Mouse (Mus musculus) hindbrain, embryonic 11.5 days (tissue): ENCODE results near the gene Vkorc1. TPM values are rescaled to one million over a fixed set of nuclear protein-coding genes. Genes with fewer than 3 reads are reported as not detected.

Experiments
- ATAC-seq: fragments of 200-750 bp; cut with Nextera tagmentation; 2 replicates; pipeline ENCODE4 v1.8.0; 2017; ENCODE audit warnings: mild to moderate bottlenecking, moderate TSS enrichment, moderate library complexity; ENCODE audit not compliant: low FRiP score
- DNase-seq: peaks from one replicate; pipeline ENCODE4 v3.0.0-alpha.2; 2015; ENCODE audit warnings: low spot score
- H3K27ac ChIP-seq: fragments of 300-500 bp; sonication (generic); 2 replicates; pipeline ENCODE4 v1.5.1; 2014; ENCODE audit warnings: mild to moderate bottlenecking, low read depth, low read length
- H3K27me3 ChIP-seq: fragments of 300-500 bp; sonication (generic); 2 replicates; pipeline ENCODE4 v1.6.1; 2014; ENCODE audit warnings: mild to moderate bottlenecking, low read length, moderate library complexity, mixed read lengths; ENCODE audit not compliant: control insufficient read depth, insufficient read depth
- H3K36me3 ChIP-seq: fragments of 300-500 bp; sonication (generic); 2 replicates; pipeline ENCODE4 v1.6.1; 2014; ENCODE audit warnings: mild to moderate bottlenecking, low read length, moderate library complexity, mixed read lengths; ENCODE audit not compliant: control insufficient read depth, insufficient read depth
- H3K4me1 ChIP-seq: fragments of 300-500 bp; sonication (generic); replicated peaks from 2 replicates; pipeline ENCODE4 v1.6.1; 2014; ENCODE audit warnings: low read length, mixed read lengths; ENCODE audit not compliant: control insufficient read depth, insufficient read depth
- H3K4me2 ChIP-seq: fragments of 300-500 bp; sonication (generic); replicated peaks from 2 replicates; pipeline ENCODE4 v1.6.1; 2014; ENCODE audit warnings: mild to moderate bottlenecking, low read depth, low read length
- H3K4me3 ChIP-seq: fragments of 300-500 bp; sonication (generic); 2 replicates; pipeline ENCODE4 v1.5.1; 2014; ENCODE audit warnings: low read depth, low read length
- H3K9ac ChIP-seq: fragments of 300-500 bp; sonication (generic); 2 replicates; pipeline ENCODE4 v1.6.1; 2014; ENCODE audit warnings: low read depth, low read length
- H3K9me3 ChIP-seq: fragments of 300-500 bp; sonication (generic); 2 replicates; pipeline ENCODE4 v1.6.1; 2016; ENCODE audit warnings: low read length; ENCODE audit not compliant: control insufficient read depth
- WGBS: fragments of 180-500 bp; shearing (Covaris S2); extraction: QIAGEN DNeasy Blood & Tissue Kit; methylation state at CpG from one replicate; pipeline ENCODE4 v1.1.7; 2014; 5-methylcytosine and 5-hydroxymethylcytosine counted together
- polyA plus RNA-seq: library from polyadenylated mRNA; unstranded; fragments of >200 nt; fragmentation: Nextera tagmentation; extraction: Ambion mirVana; gene quantifications from 2 replicates; pipeline ENCODE4 v1.2.1, GENCODE M21; 2014

The Vkorc1 gene
- polyA plus RNA-seq, 1 experiment from 2014 or later, result 53.9 TPM

DNA sequence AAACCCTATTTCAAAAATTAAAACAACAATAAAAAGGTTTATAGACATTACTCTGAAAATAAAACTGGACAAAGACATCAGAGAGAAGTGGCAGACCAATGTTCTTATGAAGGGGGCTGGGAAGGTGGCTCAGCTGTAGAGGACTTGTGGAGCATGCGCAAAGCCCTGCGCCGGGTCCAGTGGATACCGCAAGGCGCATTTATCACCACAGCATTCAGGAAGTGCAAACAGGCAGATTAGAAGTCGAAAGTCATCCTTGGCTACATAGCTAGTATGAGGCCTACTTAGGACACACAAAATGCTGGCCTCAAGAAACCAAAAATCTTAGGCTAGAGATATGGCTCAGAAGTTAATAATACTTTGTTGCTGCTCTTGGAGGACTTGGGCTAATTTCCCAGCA lies 37.2 kb downstream of the Vkorc1 start:
- Histone ChIP-seq H3K27me3 (no peaks in the 10 kb centered on the region), H3K4me2 (no peak overlapping the region), H3K4me3 (no peak overlapping the region), H3K9ac (no peak overlapping the region), H3K4me1 (no peaks in the 10 kb centered on the region), H3K9me3 (no peaks in the 10 kb centered on the region), H3K36me3 (no peaks in the 10 kb centered on the region), H3K27ac (no peak overlapping the region)
- ATAC-seq (no peak), DNase-seq (no peak)
- WGBS, result 95% methylated on average over 6 of the region's 6 CpGs

- ATAC-seq (no peak), DNase-seq (no peak)
- Histone ChIP-seq H3K27ac (no peak overlapping the region), H3K4me1 (no peaks in the 10 kb centered on the region), H3K9me3 (no peaks in the 10 kb centered on the region), H3K4me3 (no peak overlapping the region), H3K36me3 (no peaks in the 10 kb centered on the region), H3K27me3 (no peaks in the 10 kb centered on the region), H3K4me2 (no peak overlapping the region), H3K9ac (no peak overlapping the region)
- 78% methylated on average over 5 of the region's 5 CpGs for WGBS
Observed at GRCm38 (mm10) chr7:127850906-127851305, 44.5 kb downstream of the Vkorc1 start.

DNA sequence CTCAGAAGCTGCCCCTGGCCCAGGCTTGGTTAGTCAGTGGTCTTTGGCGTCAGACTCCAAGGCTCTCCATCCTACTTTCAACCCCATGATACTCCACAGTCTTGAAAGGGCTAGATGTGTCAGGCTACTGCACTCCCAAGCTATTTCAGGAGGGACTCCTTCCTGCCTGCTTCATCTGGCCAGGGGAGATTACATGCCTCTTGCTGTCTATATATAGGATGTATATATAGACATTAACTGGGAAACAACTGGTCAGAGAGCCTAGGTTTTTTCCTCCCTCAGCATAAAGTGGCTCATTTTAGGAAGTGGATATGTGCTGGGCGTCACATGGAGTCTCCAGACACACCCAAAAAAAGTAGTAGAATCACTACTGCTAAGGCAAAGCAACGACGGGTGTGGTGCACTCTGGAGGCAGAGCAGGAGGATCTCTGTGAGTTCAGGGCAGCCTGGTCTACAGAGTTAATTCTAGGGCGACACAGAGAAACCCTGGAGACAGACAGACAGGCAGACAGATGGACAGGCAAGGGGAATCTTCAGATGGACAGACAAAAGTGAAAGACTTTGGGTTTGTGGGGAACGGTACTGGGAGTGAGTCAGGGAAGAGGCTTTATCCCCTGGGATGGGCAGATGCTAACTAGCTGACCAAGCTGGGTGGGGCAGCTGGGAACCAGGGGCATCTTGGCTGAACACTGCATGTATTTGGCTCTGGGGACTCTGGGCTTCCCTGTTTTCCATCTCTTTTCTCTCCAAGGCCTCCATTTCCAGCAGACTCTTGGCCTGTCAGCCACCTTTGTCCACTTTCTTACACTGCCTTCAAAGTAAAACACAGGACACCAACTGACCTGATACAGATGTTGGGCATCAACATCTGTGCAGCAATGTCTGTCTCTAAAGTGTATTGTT lies 45.2 kb downstream of the Vkorc1 start:
- H3K4me1 ChIP-seq, result no peaks in the 10 kb centered on the region
- WGBS, result 82% methylated on average over 6 of the region's 6 CpGs
- DNase-seq (no peak), ATAC-seq (no peak)
- H3K4me3 ChIP-seq, result no peak overlapping the region
- no peaks in the 10 kb centered on the region for H3K27me3 ChIP-seq
- H3K4me2 ChIP-seq, result no peak overlapping the region
- no peak overlapping the region for H3K27ac ChIP-seq
- H3K9me3 ChIP-seq, result no peaks in the 10 kb centered on the region
- no peaks in the 10 kb centered on the region for H3K36me3 ChIP-seq
- H3K9ac ChIP-seq, result no peak overlapping the region

Other genes with a start within 250 kb of the Vkorc1 start
- gene Bcl7c, start 186.7 kb downstream of the Vkorc1 start, polyA plus RNA-seq, result 58.4 and 61.5 TPM in 2 replicates
- 6.8 and 9.2 TPM in 2 replicates for gene Ctf1, start 182.9 kb downstream of the Vkorc1 start, polyA plus RNA-seq
- gene Ctf2, start 163.5 kb downstream of the Vkorc1 start, polyA plus RNA-seq, result 0.15 and 0.22 TPM in 2 replicates
- gene Fbxl19, start 151.1 kb downstream of the Vkorc1 start, polyA plus RNA-seq, result 6.2 and 10.7 TPM in 2 replicates
- gene Orai3, start 125.8 kb downstream of the Vkorc1 start, polyA plus RNA-seq, result 6.7 and 8.5 TPM in 2 replicates
- gene Setd1a, start 118.9 kb downstream of the Vkorc1 start, polyA plus RNA-seq, result 21.3 and 22.4 TPM in 2 replicates
- not detected in 2 replicates for gene Gm49388, start 110.0 kb downstream of the Vkorc1 start, polyA plus RNA-seq
- gene Hsd3b7, start 95.0 kb downstream of the Vkorc1 start, polyA plus RNA-seq, result 7.6 and 7.8 TPM in 2 replicates
- 11.6 and 15.0 TPM in 2 replicates for gene Stx4a, start 71.3 kb downstream of the Vkorc1 start, polyA plus RNA-seq
- 9.1 and 10.1 TPM in 2 replicates for gene Stx1b, start 71.1 kb downstream of the Vkorc1 start, polyA plus RNA-seq
- gene Zfp646, start 19.4 kb downstream of the Vkorc1 start, polyA plus RNA-seq, result 16.5 and 21.5 TPM in 2 replicates
- 23.1 and 23.3 TPM in 2 replicates for gene Zfp668, start 18.8 kb downstream of the Vkorc1 start, polyA plus RNA-seq
- gene Prss53, start 4.6 kb downstream of the Vkorc1 start, polyA plus RNA-seq, result 0.59 and 0.60 TPM in 2 replicates
- not detected in 2 replicates for gene Gm21974, start 163 bp downstream of the Vkorc1 start, polyA plus RNA-seq
- gene Bckdk, start 8.5 kb upstream of the Vkorc1 start, polyA plus RNA-seq, result 96.5 and 105 TPM in 2 replicates
- 49.7 and 50.1 TPM in 2 replicates for gene Kat8, start 16.9 kb upstream of the Vkorc1 start, polyA plus RNA-seq
- 3.4 and 4.9 TPM in 2 replicates for gene Prss8, start 34.5 kb upstream of the Vkorc1 start, polyA plus RNA-seq
- gene Prss36, start 51.1 kb upstream of the Vkorc1 start, polyA plus RNA-seq, result 8.5 and 11.0 TPM in 2 replicates
- gene Fus, start 71.8 kb upstream of the Vkorc1 start, polyA plus RNA-seq, result 58.7 and 65.0 TPM in 2 replicates
- gene Pycard, start 98.2 kb upstream of the Vkorc1 start, polyA plus RNA-seq, result 8.4 and 11.0 TPM in 2 replicates
- gene Trim72, start 108.3 kb upstream of the Vkorc1 start, polyA plus RNA-seq, result not detected in 2 replicates
- gene Itgam, start 167.0 kb upstream of the Vkorc1 start, polyA plus RNA-seq, result 0.42 TPM in 2 replicates
- not detected in 2 replicates for gene Gm49368, start 167.1 kb upstream of the Vkorc1 start, polyA plus RNA-seq
- not detected in 2 replicates for gene Itgax, start 233.9 kb upstream of the Vkorc1 start, polyA plus RNA-seq